Mouse (Mus musculus): ENCODE measurements around the gene Usp54. TPM values are rescaled to one million over a fixed set of nuclear protein-coding genes. Genes with fewer than 3 reads are reported as not detected.

Usp54 gene
- polyA plus RNA-seq, 1 experiment: 1.9 TPM

GRCm38 (mm10) chr14:20544467-20545411 lies 96.1 kb downstream of the Usp54 start:
- no peaks in the 10 kb centered on the region for H3K27me3 ChIP-seq (ENCODE audit: control insufficient read depth, insufficient read depth, low read length)
- H3K27ac ChIP-seq (ENCODE audit: insufficient read depth, low read length): no peak overlapping the region
- no peaks in the 10 kb centered on the region for H3K36me3 ChIP-seq (ENCODE audit: control insufficient read depth, insufficient read depth, low read length)
- TF ChIP-seq POLR2A (IDR thresholded peaks at IDR 0.05; ENCODE audit: low read depth, low read length): no peak
- TF ChIP-seq CTCF (IDR thresholded peaks at IDR 0.05; ENCODE audit: extremely low read depth, insufficient read depth, insufficient read length, insufficient replicate concordance): no peak
- WGBS: 37% methylated on average over 7 of the region's 7 CpGs
- H3K4me3 ChIP-seq (ENCODE audit: extremely low read depth, insufficient read depth, insufficient read length): no peak overlapping the region
- DNase-seq (ENCODE audit: low read depth in 1 of 2, low spot score in 2 of 2): no peak
- H3K4me1 ChIP-seq (ENCODE audit: control insufficient read depth, insufficient read depth, insufficient read length): peaks cover 2% of the 10 kb centered on the region; the same call in 1 of the 2 replicates

- no peaks in the 10 kb centered on the region for H3K27me3 ChIP-seq (ENCODE audit: control insufficient read depth, insufficient read depth, low read length)
- H3K27ac ChIP-seq (ENCODE audit: insufficient read depth, low read length): no peak overlapping the region
- DNase-seq (ENCODE audit: low read depth in 1 of 2, low spot score in 2 of 2): no peak
- 85% methylated on average over 4 of the region's 4 CpGs for WGBS
- no peak for TF ChIP-seq POLR2A (IDR thresholded peaks at IDR 0.05; ENCODE audit: low read depth, low read length)
- no peak for TF ChIP-seq CTCF (IDR thresholded peaks at IDR 0.05; ENCODE audit: extremely low read depth, insufficient read depth, insufficient read length, insufficient replicate concordance)
- H3K4me3 ChIP-seq (ENCODE audit: extremely low read depth, insufficient read depth, insufficient read length): no peak overlapping the region
- no peaks in the 10 kb centered on the region for H3K4me1 ChIP-seq (ENCODE audit: control insufficient read depth, insufficient read depth, insufficient read length)
- H3K36me3 ChIP-seq (ENCODE audit: control insufficient read depth, insufficient read depth, low read length): peaks cover 1% of the 10 kb centered on the region
These were observed 111.2 kb downstream of the Usp54 start for GRCm38 (mm10) chr14:20529643-20530042.

- no peak for DNase-seq (ENCODE audit: low read depth in 1 of 2, low spot score in 2 of 2)
- no peaks in the 10 kb centered on the region for H3K27me3 ChIP-seq (ENCODE audit: control insufficient read depth, insufficient read depth, low read length)
- no peak overlapping the region for H3K4me3 ChIP-seq (ENCODE audit: extremely low read depth, insufficient read depth, insufficient read length)
- no peak overlapping the region for H3K27ac ChIP-seq (ENCODE audit: insufficient read depth, low read length)
- H3K36me3 ChIP-seq (ENCODE audit: control insufficient read depth, insufficient read depth, low read length): peaks cover 11% of the 10 kb centered on the region
- TF ChIP-seq CTCF (IDR thresholded peaks at IDR 0.05; ENCODE audit: extremely low read depth, insufficient read depth, insufficient read length, insufficient replicate concordance) (no peak), POLR2A (IDR thresholded peaks at IDR 0.05; ENCODE audit: low read depth, low read length) (no peak)
- 98% methylated on average over 2 of the region's 2 CpGs for WGBS
- H3K4me1 ChIP-seq (ENCODE audit: control insufficient read depth, insufficient read depth, insufficient read length): no peaks in the 10 kb centered on the region
These were observed 120.7 kb downstream of the Usp54 start for GRCm38 (mm10) chr14:20520179-20520578.

GRCm38 (mm10) chr14:20508424-20508823 lies 132.4 kb downstream of the Usp54 start:
- 90% methylated on average over 2 of the region's 2 CpGs for WGBS
- no peak overlapping the region for H3K4me3 ChIP-seq (ENCODE audit: extremely low read depth, insufficient read depth, insufficient read length)
- peaks cover 5% of the 10 kb centered on the region for H3K36me3 ChIP-seq (ENCODE audit: control insufficient read depth, insufficient read depth, low read length)
- no peaks in the 10 kb centered on the region for H3K27me3 ChIP-seq (ENCODE audit: control insufficient read depth, insufficient read depth, low read length)
- no peak for DNase-seq (ENCODE audit: low read depth in 1 of 2, low spot score in 2 of 2)
- H3K27ac ChIP-seq (ENCODE audit: insufficient read depth, low read length): no peak overlapping the region
- no peaks in the 10 kb centered on the region for H3K4me1 ChIP-seq (ENCODE audit: control insufficient read depth, insufficient read depth, insufficient read length)
- no peak for TF ChIP-seq POLR2A (IDR thresholded peaks at IDR 0.05; ENCODE audit: low read depth, low read length)
- TF ChIP-seq CTCF (IDR thresholded peaks at IDR 0.05; ENCODE audit: extremely low read depth, insufficient read depth, insufficient read length, insufficient replicate concordance): no peak

GRCm38 (mm10) chr14:20502966-20503365 lies 137.9 kb downstream of the Usp54 start:
- no peak overlapping the region for H3K27ac ChIP-seq (ENCODE audit: insufficient read depth, low read length)
- 85% methylated on average over 10 of the region's 10 CpGs for WGBS
- no peak for DNase-seq (ENCODE audit: low read depth in 1 of 2, low spot score in 2 of 2)

GRCm38 (mm10) chr14:20499982-20500381 lies 140.9 kb downstream of the Usp54 start:
- Histone ChIP-seq H3K4me1 (ENCODE audit: control insufficient read depth, insufficient read depth, insufficient read length) (peaks cover 4% of the 10 kb centered on the region; the same call in 1 of the 2 replicates), H3K27me3 (ENCODE audit: control insufficient read depth, insufficient read depth, low read length) (no peaks in the 10 kb centered on the region), H3K27ac (ENCODE audit: insufficient read depth, low read length) (no peak overlapping the region), H3K4me3 (ENCODE audit: extremely low read depth, insufficient read depth, insufficient read length) (no peak overlapping the region), H3K36me3 (ENCODE audit: control insufficient read depth, insufficient read depth, low read length) (peaks cover 10% of the 10 kb centered on the region)
- WGBS: 96% methylated on average over 3 of the region's 3 CpGs
- DNase-seq (ENCODE audit: low read depth in 1 of 2, low spot score in 2 of 2): no peak
- no peak for TF ChIP-seq POLR2A (IDR thresholded peaks at IDR 0.05; ENCODE audit: low read depth, low read length)
- no peak for TF ChIP-seq CTCF (IDR thresholded peaks at IDR 0.05; ENCODE audit: extremely low read depth, insufficient read depth, insufficient read length, insufficient replicate concordance)

More at GRCm38 (mm10) chr14:20502966-20503365, 137.9 kb downstream of the Usp54 start:
- TF ChIP-seq CTCF (IDR thresholded peaks at IDR 0.05; ENCODE audit: extremely low read depth, insufficient read depth, insufficient read length, insufficient replicate concordance) (no peak), POLR2A (IDR thresholded peaks at IDR 0.05; ENCODE audit: low read depth, low read length) (no peak)
- no peaks in the 10 kb centered on the region for H3K27me3 ChIP-seq (ENCODE audit: control insufficient read depth, insufficient read depth, low read length)
- peaks cover 7% of the 10 kb centered on the region for H3K36me3 ChIP-seq (ENCODE audit: control insufficient read depth, insufficient read depth, low read length)
- no peak overlapping the region for H3K4me3 ChIP-seq (ENCODE audit: extremely low read depth, insufficient read depth, insufficient read length)
- peaks cover 4% of the 10 kb centered on the region; the same call in 1 of the 2 replicates for H3K4me1 ChIP-seq (ENCODE audit: control insufficient read depth, insufficient read depth, insufficient read length)

Other genes with a start within 250 kb of the Usp54 start
- 27.6 and 39.6 TPM in 2 replicates for gene Mrps16, start 247.4 kb downstream of the Usp54 start, polyA plus RNA-seq (2012; rRNA removed)
- not detected in 2 replicates for gene Cfap70, start 188.8 kb downstream of the Usp54 start, polyA plus RNA-seq (2012; rRNA removed)
- 36.5 and 44.8 TPM in 2 replicates for gene Anxa7, start 160.9 kb downstream of the Usp54 start, polyA plus RNA-seq (2012; rRNA removed)
- gene Mss51, start 144.2 kb downstream of the Usp54 start, polyA plus RNA-seq (2012; rRNA removed): 0.65 and 0.97 TPM in 2 replicates
- 6.0 and 6.5 TPM in 2 replicates for gene Ppp3cb, start 94.5 kb downstream of the Usp54 start, polyA plus RNA-seq (2012; rRNA removed)
- not detected in 2 replicates for gene Myoz1, start 15.5 kb upstream of the Usp54 start, polyA plus RNA-seq (2012; rRNA removed)
- 0.05 and 0.07 TPM in 2 replicates for gene Synpo2l, start 27.3 kb upstream of the Usp54 start, polyA plus RNA-seq (2012; rRNA removed)
- 181 and 239 TPM in 2 replicates for gene Sec24c, start 33.2 kb upstream of the Usp54 start, polyA plus RNA-seq (2012; rRNA removed)
- 10.5 and 20.8 TPM in 2 replicates for gene Fut11, start 53.9 kb upstream of the Usp54 start, polyA plus RNA-seq (2012; rRNA removed)
- 12.6 and 15.5 TPM in 2 replicates for gene Chchd1, start 61.9 kb upstream of the Usp54 start, polyA plus RNA-seq (2012; rRNA removed)
- 177 and 225 TPM in 2 replicates for gene Zswim8, start 66.5 kb upstream of the Usp54 start, polyA plus RNA-seq (2012; rRNA removed)
- 41.6 and 43.2 TPM in 2 replicates for gene Ndst2, start 93.5 kb upstream of the Usp54 start, polyA plus RNA-seq (2012; rRNA removed)
- 15.7 and 15.8 TPM in 2 replicates for gene Camk2g, start 153.0 kb upstream of the Usp54 start, polyA plus RNA-seq (2012; rRNA removed)
- gene Plau, start 195.6 kb upstream of the Usp54 start, polyA plus RNA-seq (2012; rRNA removed): 1.0 and 1.2 TPM in 2 replicates

Data from spleen, adult 2 months (tissue).